Mouse (Mus musculus) megakaryocyte, adult 5-6 weeks (primary cell): Measurements from ENCODE around the gene Treh. TPM values are rescaled to one million over a fixed set of nuclear protein-coding genes. Genes with fewer than 3 reads are reported as not detected.

ENCODE experiments used
- ATAC-seq: 2 replicates; pipeline ENCODE4 v1.8.0; 2016; ENCODE audit warnings: mild to moderate bottlenecking, inconsistent platforms; ENCODE audit not compliant: poor library complexity, severe bottlenecking
- total RNA-seq, 2 experiments: library from RNA; stranded (forward) in 1 of 2; stranded (reverse) in 1 of 2; fragments of 153-499, 151-499 nt in 1 of 2; fragments of 221-1000, 200-1000 nt in 1 of 2; gene quantifications; 2 replicates each; pipeline versions ENCODE4 v1.2.3 to v1.2.4; 2015 to 2017

The Treh gene
- total RNA-seq, 2 experiments from 2014 or later = not detected

DNA sequence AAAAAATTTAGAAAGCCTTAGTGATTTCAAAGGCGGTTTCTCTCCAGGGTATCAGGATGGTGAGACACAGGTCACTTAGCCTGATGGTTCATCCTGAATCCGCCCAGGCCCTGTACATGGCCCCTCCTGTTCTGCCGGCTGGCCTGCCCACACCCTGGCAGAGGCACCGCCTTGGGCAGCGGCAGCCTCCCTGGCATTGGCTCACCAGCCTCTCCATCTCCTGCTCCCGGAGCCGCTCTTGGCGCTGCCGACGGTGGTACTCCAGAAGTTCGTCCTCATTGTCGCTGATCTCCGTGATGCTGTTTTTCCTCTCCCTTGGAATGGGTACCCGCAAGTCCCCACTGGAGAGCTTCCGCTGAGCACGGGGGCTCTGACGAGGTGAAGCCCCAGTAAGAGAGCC is 42.1 kb downstream of the Treh start:
- ATAC-seq = no peak

DNA sequence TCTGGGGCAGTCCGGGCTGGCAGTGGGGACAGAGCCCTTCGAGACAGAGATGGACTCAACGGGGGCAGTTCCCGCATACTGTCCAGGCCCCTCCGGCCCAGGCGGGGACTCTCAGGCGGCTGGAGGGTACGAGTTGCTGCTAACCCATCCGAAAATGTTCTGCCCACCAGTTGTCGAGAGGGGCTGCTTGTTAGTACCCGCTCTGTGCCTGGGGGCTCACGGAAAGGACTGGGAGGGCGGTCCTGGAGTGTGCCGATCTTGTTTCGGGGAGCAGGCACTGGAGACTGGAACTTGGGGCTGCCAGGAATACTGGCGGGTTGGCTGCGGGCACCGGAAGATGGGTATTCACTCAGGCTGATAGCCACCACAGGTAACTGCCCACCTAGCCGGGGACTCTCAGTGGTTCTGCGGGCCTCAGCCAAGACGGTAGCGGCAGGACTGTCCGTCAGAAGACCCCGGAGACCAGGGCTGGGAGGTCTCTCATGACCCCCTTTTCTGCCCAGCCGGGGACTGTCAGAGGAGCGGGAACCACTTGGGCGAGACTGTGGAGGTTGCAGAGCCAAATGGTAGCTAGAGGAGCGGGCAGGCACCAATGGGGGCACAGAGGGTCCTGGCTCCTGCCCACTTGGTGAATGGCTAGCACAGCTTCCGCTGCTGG is 42.8 kb downstream of the Treh start:
- ATAC-seq = no peak

DNA sequence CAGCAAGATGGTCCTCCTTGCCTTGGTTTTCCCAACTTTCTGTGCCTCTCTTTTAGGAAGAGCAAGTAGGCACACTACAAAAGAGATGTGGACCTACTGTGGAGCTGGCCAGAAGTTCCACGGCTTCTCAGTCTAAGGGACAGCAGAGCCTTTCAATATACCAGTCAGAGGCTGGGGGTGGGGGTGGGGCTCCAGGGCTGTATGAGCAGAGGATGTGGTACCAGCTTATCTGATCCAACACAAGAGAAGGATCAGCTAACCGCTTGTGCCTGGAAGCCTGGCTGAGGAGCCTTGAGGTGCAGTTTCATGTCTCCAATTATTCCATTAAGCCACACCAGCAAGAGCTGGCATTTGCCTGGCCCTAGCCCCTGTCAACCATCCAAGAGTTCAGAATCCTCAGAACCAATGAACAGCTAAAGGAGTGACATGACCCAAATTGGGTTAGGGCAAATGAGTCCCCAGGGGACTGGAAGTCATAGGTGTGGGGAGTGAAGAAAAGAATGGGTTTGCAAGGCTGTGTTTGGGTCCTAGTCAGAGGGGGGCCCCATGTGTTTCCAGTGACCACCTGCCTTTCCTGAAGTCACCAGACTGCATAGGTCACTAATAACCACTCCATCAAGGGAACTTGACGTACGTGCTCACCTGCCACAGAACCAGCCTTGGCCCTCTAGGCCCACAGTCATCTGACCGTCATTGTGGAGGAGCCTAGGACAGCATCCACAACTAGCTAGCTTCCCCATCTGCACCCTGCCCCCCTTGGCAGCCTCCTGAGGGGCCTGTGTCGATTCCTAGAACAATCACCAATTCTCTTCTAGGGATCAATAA is 44.2 kb downstream of the Treh start:
- no peak for ATAC-seq

DNA sequence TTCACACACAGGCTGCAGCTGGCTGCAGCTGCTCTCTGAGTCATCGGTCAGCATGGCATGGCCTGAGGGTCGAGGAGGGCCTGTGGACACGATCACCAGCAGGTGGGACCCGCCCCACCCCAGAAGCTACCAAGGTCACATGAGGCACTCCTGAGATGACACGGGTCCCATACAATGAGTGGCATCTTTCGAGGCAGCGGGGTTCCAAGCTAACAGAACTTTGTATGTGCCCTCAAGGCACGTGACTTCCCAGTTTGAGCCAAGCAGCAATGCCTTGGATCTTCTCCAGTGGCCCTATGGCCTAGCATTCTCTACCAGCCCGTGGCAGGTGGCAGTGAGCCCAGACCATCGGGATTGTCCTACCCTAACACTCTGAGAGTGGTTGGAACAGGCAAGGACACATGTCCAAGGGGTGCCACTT is 44.8 kb downstream of the Treh start:
- no peak for ATAC-seq

DNA sequence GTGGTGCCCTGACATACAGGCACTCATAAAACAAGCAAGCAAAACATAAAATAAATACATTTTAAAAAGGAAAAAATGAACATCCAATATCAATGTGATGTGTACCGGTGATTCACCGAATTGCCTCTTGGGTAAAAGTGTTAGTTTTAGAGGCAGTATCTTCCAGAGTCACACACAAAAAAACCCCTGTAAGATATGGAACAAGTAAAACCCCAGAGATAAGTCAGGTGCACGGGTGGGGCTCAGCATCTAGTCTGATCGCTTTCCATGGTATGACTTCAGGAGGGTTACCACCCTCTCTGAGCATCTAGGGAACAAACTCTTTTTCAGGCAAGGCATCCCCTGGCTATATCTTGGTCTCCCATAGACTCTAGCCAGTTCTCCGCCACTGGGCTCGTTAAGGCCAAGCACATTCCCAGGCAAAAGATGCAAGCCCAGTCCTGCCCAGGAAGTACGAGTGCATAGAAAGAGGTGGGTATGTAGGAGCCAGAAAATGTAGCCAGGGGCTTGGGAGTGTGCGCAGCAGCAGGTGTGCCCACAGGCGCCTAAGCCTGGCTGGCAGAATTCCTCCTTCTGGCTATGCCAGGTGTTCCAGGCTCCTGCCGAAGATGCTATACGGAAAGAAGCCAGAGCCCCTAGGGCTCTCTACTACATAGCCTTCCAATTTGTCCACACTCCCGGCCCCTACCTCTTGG is 46.1 kb downstream of the Treh start:
- ATAC-seq = no peak

DNA sequence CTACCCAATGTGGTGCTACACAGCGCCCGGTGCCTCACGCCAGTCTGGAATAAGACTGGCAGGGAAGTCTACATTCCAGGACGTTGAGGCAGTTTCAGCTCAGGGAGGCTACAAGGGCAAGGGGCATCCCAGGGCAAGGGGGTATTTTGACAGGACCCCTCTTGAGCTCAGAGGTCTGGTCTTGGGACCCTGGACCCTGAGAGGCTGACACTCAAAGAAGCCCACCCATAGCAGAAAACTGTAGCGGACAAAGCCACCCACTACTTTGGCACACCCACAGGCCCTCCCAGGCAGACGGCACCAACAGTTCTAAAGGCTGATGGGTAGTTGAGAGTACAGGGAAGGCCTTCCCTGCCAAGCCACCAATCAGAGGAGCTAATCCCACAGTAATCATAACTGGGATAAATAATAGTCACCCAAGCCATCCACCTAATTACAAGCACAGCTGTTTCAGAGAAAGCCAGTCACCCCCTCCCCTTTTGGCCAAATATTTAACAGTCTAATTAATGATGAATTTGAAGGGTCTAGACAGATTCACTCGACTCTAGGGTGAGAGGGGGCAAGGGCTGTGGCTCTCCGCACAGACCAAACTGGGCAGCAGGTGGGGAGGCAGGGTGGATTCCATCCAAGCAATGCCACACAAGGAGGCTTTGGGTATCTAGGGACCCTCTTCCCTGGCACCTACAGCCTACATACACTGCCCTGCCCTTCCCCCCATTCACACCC is 46.8 kb downstream of the Treh start:
- no peak for ATAC-seq

DNA sequence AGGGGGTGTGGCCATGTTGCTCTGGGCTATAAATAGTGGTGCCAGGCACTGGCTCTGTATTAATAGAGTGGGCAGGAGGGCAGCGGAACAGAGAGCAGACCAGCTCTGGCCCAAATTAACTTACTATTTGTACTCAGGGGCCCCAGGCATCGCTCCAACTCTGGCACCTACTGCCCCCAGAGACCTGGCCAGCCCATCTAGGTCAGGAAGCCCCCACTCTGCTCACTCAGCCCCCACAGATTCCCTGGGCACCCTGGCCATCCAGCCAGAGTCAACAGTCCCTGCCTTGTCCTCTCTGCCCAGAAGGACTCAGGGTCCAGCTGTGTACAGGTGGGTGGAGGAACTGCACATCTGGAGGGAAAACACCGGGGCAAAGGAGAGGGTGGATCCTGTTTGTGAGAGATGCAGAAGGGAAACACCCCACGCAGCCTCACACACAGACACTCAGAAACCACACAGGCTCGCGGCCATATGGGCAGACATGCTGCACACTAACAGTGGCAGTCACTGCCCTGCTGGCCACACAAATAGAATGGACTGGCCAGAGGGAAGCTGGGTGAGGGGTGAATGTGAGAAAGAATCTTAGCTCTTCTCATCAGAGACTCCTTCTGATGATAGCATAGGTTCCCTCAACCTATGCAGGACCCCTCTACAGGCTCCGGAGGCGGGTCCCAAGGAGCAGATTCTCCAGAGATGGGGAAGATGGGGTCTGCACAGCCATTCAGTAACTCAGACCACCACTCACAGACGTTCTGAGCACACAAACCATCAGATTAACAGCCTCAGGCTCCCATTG is 47.5 kb downstream of the Treh start:
- ATAC-seq = no peak

DNA sequence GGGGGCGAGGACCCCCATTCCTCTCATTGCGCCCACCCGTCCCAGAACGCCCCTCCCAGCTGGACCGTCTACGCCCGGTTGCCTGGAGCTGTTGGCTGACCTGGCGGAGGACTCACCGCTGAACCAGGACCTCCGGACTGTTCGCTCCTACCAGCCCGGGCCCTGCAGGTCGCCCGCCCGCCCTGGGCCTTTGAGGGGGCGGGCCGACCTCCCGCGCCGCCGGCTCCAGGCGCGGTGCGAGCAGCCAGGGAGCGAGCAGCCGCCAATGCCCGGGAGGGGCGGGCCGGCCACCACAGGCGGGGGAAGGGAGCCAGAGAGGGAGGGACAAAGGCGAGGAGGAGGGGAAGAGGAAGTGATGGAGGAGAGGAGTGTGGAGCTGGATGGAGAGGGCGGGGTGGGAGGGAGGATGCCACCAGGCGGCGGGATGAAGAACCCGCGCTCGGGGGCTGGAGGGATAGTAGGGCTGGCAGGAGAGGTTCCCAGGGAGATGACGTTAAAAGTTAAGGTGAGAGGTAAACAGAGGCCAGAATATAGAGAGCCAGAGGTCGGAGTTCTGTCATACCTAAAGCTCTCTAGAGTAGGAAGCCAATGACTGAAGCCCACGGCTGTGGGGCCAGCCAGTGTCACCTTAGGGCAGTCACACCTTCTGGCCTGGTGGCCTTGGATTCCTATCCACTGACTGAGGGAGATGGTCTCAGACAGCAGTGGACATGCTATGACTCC is 48.3 kb downstream of the Treh start:
- ATAC-seq = peak; percentile 90

DNA sequence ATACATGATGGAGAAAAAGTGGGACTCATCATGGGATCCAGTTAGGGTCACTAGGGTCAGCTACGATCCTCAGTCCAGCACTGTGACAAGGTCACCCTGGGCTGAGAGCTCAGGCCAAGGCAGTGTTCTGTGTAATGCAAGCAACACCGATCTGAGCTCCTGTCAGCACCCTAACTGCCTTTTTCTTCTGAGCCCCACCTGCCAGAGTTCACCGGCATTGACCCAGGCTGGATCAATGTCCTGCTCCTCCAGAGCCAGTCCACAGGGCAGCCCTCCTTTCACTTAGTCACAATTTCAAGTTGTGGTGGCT is 48.8 kb downstream of the Treh start:
- ATAC-seq = no peak

DNA sequence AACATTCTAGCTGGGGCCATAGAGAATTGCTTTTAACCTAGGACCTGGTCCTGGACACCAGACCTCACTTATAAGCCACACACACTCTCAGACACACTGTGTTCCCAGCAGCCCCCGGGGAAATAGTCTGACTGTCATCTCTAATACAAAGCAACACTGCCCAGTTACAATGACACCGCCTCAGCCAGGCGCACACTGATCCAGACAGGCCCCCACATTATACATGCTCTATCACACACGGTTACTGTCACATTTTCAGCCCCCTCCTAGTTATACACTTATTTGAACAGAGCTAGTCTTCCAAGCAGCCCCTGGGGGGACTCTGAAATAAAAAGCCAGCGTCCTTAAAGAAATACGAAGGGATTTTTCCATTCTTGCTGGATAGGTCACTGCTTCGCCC is 49.5 kb downstream of the Treh start:
- no peak for ATAC-seq

DNA sequence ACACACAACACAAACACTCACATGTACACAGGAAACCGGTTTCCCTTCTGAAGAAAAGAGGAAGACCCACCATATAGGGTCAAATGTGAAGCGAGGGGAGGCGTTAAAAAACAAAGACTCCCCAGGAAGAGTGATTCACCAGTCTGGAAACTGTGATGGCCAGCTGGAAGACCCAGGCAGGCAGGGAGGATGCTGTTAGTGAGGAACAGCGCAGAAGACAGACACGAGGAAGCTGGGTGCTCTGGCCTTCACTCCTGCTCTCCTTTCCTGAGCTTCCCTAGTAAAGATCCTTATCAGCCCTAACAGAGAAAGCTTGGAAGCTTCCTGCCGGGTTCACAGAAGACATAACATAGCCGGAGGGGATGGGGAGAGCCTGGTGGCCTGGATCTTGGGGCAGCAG is 50.0 kb downstream of the Treh start:
- ATAC-seq = no peak

DNA sequence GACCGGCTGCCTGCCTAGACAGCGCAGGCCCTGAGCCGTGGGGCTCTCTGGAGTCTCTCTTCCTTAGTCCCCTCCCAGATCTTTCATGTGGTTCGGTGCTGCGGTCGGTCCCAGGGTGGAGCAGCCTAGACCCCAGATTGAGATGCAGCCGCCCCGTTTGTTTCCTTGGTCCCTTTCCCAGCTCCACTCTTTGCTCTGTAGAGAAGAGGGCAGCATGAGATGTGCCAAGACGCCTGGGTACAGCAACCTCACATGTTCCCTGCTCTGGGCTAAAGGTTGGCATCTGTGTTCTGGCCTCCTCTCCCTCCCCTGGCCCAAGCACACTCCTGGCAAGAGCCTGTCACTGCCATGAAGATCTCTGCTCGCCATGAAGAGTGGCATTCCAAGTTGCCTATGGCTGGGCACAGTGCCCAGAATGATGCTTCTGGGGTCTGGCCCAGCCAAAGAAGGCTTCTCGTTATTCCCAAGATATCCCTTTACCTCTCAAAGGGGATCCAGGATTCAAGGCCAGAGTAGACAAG is 50.5 kb downstream of the Treh start:
- ATAC-seq = no peak

DNA sequence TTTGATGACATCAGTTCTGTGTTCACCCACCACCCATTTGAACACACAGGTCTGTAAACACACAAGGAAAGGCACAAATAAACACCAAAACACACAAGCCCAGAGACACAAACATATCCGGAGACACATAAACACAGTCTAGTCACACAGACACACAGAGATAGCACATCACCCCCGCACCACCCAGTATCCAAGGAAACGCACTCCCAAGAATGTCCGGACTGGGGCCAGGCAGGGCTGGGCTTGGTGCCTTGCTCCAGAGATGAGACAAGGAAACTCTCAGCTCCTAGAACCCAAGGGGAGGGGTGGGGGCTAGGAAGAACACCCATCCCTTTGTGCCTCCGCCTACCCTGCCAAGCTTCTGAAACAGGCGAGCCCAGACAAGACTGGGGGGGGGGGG is 51.2 kb downstream of the Treh start:
- ATAC-seq = no peak

DNA sequence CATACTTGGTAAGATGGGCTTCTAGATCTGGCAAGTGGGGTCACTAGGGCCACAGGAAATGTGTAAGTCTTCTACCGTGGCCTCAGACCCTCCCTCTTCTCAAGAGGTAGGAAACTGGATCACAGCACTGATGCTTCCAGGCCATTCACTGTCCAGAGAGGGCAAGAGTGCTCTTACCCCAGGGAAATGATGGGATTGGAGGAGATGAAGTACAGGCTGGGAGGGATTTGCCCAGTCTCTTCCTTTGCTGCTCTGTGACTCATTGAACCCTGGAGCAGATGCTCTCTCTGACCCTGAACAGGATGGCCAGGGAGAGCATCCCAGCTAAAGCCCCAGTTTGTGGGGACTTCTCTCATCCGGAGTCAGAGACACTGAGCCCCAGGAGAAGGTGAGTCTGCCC is 51.6 kb downstream of the Treh start:
- no peak for ATAC-seq

DNA sequence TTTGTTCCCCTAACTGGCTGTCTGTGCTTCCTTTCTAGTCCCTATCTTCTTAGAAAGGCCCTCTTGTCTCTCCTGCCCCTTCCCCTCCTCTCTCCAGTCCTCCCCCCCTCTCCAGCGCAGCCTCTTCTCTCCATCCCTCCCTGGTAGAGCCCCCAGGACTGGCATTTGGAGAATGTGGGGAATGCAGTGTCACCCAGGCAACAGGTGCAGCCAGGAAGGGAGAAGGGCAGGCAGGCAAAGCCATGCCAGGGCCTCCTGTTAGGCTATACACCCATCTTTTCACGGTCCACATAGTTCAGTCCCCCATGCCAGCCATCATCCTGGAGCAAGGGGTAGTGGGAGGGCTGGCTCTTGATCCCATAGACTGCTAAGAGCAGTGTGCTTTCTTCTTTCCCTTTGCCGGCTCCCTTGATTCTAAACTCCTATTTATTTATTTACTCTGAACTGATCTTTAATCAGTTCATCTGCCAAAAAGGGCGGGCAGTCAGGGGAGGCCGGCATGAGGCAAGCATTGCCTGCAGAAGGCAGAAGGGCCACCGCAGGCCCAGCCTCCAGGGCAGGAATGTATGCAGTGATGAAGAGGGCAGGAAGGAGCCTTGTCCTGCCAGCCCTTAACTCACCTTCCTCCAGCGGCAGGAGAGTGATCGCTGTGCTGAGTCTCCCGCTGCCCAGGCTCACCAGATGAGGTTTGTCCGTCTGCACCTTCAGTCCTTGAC is 53.6 kb downstream of the Treh start:
- no peak for ATAC-seq

DNA sequence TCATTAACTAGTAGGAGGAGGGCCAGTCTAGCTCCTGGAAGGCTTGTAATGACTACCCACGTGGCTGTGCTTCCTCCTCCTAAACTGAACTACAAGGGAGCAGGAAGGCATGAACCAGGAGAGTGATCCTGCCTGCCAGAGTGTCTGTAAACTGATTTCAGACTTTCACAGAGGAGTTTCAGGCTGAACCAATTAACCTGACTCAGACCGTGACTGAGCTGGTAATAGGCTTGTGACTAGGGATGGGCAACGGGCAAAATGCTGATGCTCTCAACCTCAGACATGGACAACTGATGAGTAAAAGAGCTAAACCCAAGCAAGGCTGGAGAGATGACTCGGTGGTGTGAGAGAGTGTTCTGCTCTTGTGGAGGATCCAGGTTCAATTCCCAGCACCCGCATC is 54.4 kb downstream of the Treh start:
- no peak for ATAC-seq

DNA sequence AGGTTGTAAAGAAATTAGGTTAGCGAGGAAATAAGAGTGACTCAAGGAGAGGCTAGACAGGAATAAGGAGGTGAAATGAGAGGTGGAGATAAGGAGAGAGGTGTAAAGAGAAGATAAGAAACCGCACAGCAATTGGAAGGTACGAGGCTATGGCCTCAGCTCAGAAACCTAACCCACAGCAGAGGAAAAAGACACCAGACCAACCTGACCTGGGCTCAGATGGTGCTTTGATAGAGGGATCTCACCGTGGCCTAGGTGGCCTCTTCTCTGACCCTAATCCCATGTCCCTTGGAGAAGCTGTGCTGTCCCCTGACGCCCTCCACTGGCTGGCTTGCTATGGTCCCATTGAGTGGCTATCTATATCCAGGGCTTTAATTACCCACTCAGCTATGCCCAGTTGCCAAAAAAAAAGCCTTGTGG is 59.1 kb downstream of the Treh start:
- ATAC-seq = no peak

DNA sequence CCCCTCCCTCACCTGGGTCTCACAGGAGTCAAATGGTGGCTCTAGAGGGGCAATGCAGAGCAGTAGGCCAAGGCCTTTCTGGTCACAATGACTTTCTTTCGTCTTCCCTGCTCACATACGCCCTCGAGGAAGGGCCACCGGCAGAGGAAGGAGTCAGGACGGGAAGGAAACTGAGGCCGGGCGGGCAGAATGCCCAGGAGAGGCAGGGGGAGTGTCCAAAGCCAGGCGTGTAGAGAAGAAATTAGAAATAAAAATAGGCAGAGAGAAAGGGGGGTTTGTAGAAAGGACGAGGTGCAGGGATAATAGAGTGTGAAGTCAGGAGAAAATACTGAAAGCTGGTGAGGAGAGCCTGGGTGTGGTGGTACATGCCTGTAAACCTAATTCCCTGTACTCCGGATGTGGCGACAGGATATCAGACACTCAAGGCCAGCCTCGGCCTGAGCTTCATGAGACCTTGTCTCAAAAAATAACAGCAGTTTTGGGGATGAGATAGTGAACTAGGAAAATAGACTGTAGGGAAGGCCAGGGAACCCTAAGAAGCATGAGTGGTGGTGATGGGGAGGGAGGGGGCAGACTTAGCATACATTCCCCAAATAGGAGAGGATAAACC is 60.0 kb downstream of the Treh start:
- ATAC-seq = no peak
